9 mouse cellular contexts compared by ENCODE assay signal in genomic region chr10:67637339-67637738, GRCm38 (mm10).
DNase-seq lines count a peak whose midpoint lies in the region; ATAC-seq and TF ChIP-seq lines count a peak whose summit lies in the region.
"Had no signal": no experiment of that assay in that cellular context is flagged by ENCODE, and none has a peak within 500 bp of the region (broad histone marks: within the 10 kb centered on the region; RNA-seq: fewer than 3 reads in every experiment).

No protein-coding gene starts in this region.

- TF ChIP-seq CTCF in kidney, adult 2 months (conservative IDR thresholded peaks at IDR 0.05; ENCODE audit: insufficient read depth, insufficient read length, low read depth, low read length) = peak; percentile 27; the same call in 1 of the 2 replicates
- no peak for TF ChIP-seq CTCF in thymus, adult 2 months (IDR thresholded peaks at IDR 0.05; ENCODE audit: borderline replicate concordance, control insufficient read depth, extremely low read depth, insufficient read depth, low read length, poor library complexity)

- no peak overlapping the region for H3K9ac ChIP-seq in embryonic facial prominence, embryonic 14.5 days (ENCODE audit: low read depth, low read length)

- WGBS in kidney, adult 2 months = 33% methylated on average over 5 of the region's 5 CpGs
- WGBS in thymus, adult 2 months = 60% methylated on average over 5 of the region's 5 CpGs
- WGBS in embryonic facial prominence, embryonic 14.5 days = 49% methylated on average over 5 of the region's 5 CpGs

- no peak overlapping the region for H3K27ac ChIP-seq in kidney, adult 2 months (ENCODE audit: insufficient read depth, low read depth, low read length)
- H3K27ac ChIP-seq in thymus, adult 2 months (ENCODE audit: control insufficient read depth, insufficient read depth, low read length) = no peak overlapping the region
- H3K27ac ChIP-seq in embryonic facial prominence, embryonic 14.5 days (replicated peaks; ENCODE audit: low read depth, low read length) = no peak overlapping the region

- ATAC-seq in embryonic facial prominence, embryonic 14.5 days (ENCODE audit: low read depth) = no peak

- 0 out of 2 replicates have a peak, but pooled peaks cover 2% of the 10 kb centered on the region for H3K27me3 ChIP-seq in kidney, adult 2 months (replicated peaks; ENCODE audit: control insufficient read depth, insufficient read depth, low read length)
- H3K27me3 ChIP-seq in thymus, adult 2 months (ENCODE audit: control insufficient read depth, insufficient read depth, low read length) = no peaks in the 10 kb centered on the region
- H3K27me3 ChIP-seq in embryonic facial prominence, embryonic 14.5 days (replicated peaks; ENCODE audit: control insufficient read depth, insufficient read depth, low read length) = no peaks in the 10 kb centered on the region

- DNase-seq in kidney, adult 2 months = no peak
- DNase-seq in kidney, adult 18-20 months = no peak
- DNase-seq in thymus, postnatal 0 days (ENCODE audit: low spot score) = peak; percentile 46
- DNase-seq in thymus, adult 2 months = no peak
- no peak for DNase-seq in embryonic facial prominence, embryonic 14.5 days (ENCODE audit: low spot score)
- peak; percentile 45 for DNase-seq in thymus, postnatal 4 days
- DNase-seq in right cerebral cortex, postnatal 25 days = no peak
- no peak for DNase-seq in cerebellum, postnatal 25 days
- DNase-seq: right cerebral cortex, postnatal 4 days had no signal

- H3K4me1 ChIP-seq in kidney, adult 2 months (ENCODE audit: control insufficient read depth, insufficient read depth, low read length) = no peaks in the 10 kb centered on the region
- peaks cover 7% of the 10 kb centered on the region for H3K4me1 ChIP-seq in thymus, adult 2 months (replicated peaks; ENCODE audit: control insufficient read depth, insufficient read depth, low read length)
- H3K4me1 ChIP-seq in embryonic facial prominence, embryonic 14.5 days (ENCODE audit: control insufficient read depth, insufficient read depth, low read length) = no peaks in the 10 kb centered on the region

- H3K36me3 ChIP-seq in kidney, adult 2 months (ENCODE audit: control insufficient read depth, insufficient read depth, low read length) = no peaks in the 10 kb centered on the region
- no peaks in the 10 kb centered on the region for H3K36me3 ChIP-seq in thymus, adult 2 months (ENCODE audit: control insufficient read depth, insufficient read depth, low read length)
- H3K36me3 ChIP-seq in embryonic facial prominence, embryonic 14.5 days (ENCODE audit: control insufficient read depth, insufficient read depth, low read length) = no peaks in the 10 kb centered on the region

- H3K4me3 ChIP-seq in kidney, adult 2 months (ENCODE audit: insufficient read depth, low read depth, low read length) = no peak overlapping the region
- no peak overlapping the region for H3K4me3 ChIP-seq in thymus, adult 2 months (ENCODE audit: control insufficient read depth, insufficient read depth, low read length)
- no peak overlapping the region for H3K4me3 ChIP-seq in embryonic facial prominence, embryonic 14.5 days (ENCODE audit: low read depth, low read length)

- H3K9me3 ChIP-seq in embryonic facial prominence, embryonic 14.5 days (ENCODE audit: control insufficient read depth, low read length) = no peaks in the 10 kb centered on the region

- no peak for TF ChIP-seq POLR2A in kidney, adult 2 months (IDR thresholded peaks at IDR 0.05; ENCODE audit: low read depth, low read length)
- no peak for TF ChIP-seq POLR2A in thymus, adult 2 months (IDR thresholded peaks at IDR 0.05; ENCODE audit: control insufficient read depth, extremely low read depth, insufficient read depth, low read length, poor library complexity)

- H3K4me2 ChIP-seq in embryonic facial prominence, embryonic 14.5 days (ENCODE audit: low read depth, low read length) = peak overlapping the region; percentile 44; the same call in 1 of the 2 replicates

Comparison
In these comparisons a context has a peak if more than half of its experiments do, and no peak if none do; other contexts are left out.
1. DNase-seq: peak in thymus, postnatal 0 days (single experiment) and thymus, postnatal 4 days (single experiment); none in kidney, adult 2 months (single experiment), kidney, adult 18-20 months (single experiment), thymus, adult 2 months (single experiment), embryonic facial prominence, embryonic 14.5 days (single experiment), right cerebral cortex, postnatal 25 days (single experiment) and cerebellum, postnatal 25 days (0 of 2).